Mouse (Mus musculus) forebrain, embryonic 15.5 days (tissue): ENCODE results near the gene Tmem121. TPM values are rescaled to one million over a fixed set of nuclear protein-coding genes. Genes with fewer than 3 reads are reported as not detected.

ENCODE experiments used
- ATAC-seq: fragments of 200-750 bp; cut with Nextera tagmentation; replicated peaks from 2 replicates; pipeline ENCODE4 v1.8.0; 2017; ENCODE audit warnings: mild to moderate bottlenecking, moderate TSS enrichment, moderate library complexity
- H3K27ac ChIP-seq: fragments of 300-500 bp; sonication (generic); replicated peaks from 2 replicates; pipeline ENCODE4 v1.5.1; 2015; ENCODE audit warnings: mild to moderate bottlenecking, inconsistent platforms
- H3K27me3 ChIP-seq: fragments of 300-500 bp; sonication (generic); 2 replicates; pipeline ENCODE4 v1.6.1; 2015; ENCODE audit warnings: inconsistent platforms
- H3K36me3 ChIP-seq: fragments of 300-500 bp; sonication (generic); 2 replicates; pipeline ENCODE4 v1.6.1; 2015; ENCODE audit warnings: mild to moderate bottlenecking, inconsistent platforms
- H3K4me1 ChIP-seq: fragments of 300-500 bp; sonication (generic); 2 replicates; pipeline ENCODE4 v1.6.1; 2015; ENCODE audit warnings: inconsistent platforms
- H3K4me2 ChIP-seq: fragments of 300-500 bp; sonication (generic); replicated peaks from 2 replicates; pipeline ENCODE4 v1.6.1; 2015; ENCODE audit warnings: mild to moderate bottlenecking, inconsistent platforms
- H3K4me3 ChIP-seq: fragments of 300-500 bp; sonication (generic); 2 replicates; pipeline ENCODE4 v1.5.1; 2015; ENCODE audit warnings: mild to moderate bottlenecking, inconsistent platforms
- H3K9ac ChIP-seq: fragments of 300-500 bp; sonication (generic); replicated peaks from 2 replicates; pipeline ENCODE4 v1.6.1; 2015; ENCODE audit warnings: mild to moderate bottlenecking, inconsistent platforms
- H3K9me3 ChIP-seq: fragments of 300-500 bp; sonication (generic); 2 replicates; pipeline ENCODE4 v1.6.1; 2016; ENCODE audit warnings: inconsistent platforms
- whole genome bisulfite sequencing: fragments of 180-500 bp; shearing (Covaris S2); methylation state at CpG from one replicate; pipeline ENCODE4 v1.1.7; 2015; ENCODE audit warnings: mixed read lengths; 5-methylcytosine and 5-hydroxymethylcytosine counted together
- polyA plus RNA-seq: library from polyadenylated mRNA; unstranded; fragments of >200 nt; fragmentation: Nextera tagmentation; extraction: Ambion mirVana; gene quantifications from 2 replicates; pipeline ENCODE4 v1.2.1, GENCODE M21; 2015

Gene Tmem121
- polyA plus RNA-seq, 1 experiment from 2014 or later = 41.1 TPM

- H3K9ac ChIP-seq = no peak overlapping the region
- H3K27ac ChIP-seq = no peak overlapping the region
- no peaks in the 10 kb centered on the region for H3K27me3 ChIP-seq
- no peak overlapping the region for H3K4me2 ChIP-seq
- H3K4me1 ChIP-seq = no peaks in the 10 kb centered on the region
- no peaks in the 10 kb centered on the region for H3K36me3 ChIP-seq
- no peak for ATAC-seq
- no peak overlapping the region for H3K4me3 ChIP-seq
- H3K9me3 ChIP-seq = no peaks in the 10 kb centered on the region
Measured at GRCm38 (mm10) chr12:113202008-113202407, 16.3 kb downstream of the Tmem121 start.

- H3K4me1 ChIP-seq = no peaks in the 10 kb centered on the region
- H3K36me3 ChIP-seq = no peaks in the 10 kb centered on the region
- no peak for ATAC-seq
- WGBS = 68% methylated on average over 7 of the region's 7 CpGs
- no peak overlapping the region for H3K4me3 ChIP-seq
- H3K9ac ChIP-seq = no peak overlapping the region
- H3K27ac ChIP-seq = no peak overlapping the region
- H3K27me3 ChIP-seq = no peaks in the 10 kb centered on the region
- no peak overlapping the region for H3K4me2 ChIP-seq
- H3K9me3 ChIP-seq = no peaks in the 10 kb centered on the region
Measured at GRCm38 (mm10) chr12:113203522-113203921, 17.8 kb downstream of the Tmem121 start.

DNA sequence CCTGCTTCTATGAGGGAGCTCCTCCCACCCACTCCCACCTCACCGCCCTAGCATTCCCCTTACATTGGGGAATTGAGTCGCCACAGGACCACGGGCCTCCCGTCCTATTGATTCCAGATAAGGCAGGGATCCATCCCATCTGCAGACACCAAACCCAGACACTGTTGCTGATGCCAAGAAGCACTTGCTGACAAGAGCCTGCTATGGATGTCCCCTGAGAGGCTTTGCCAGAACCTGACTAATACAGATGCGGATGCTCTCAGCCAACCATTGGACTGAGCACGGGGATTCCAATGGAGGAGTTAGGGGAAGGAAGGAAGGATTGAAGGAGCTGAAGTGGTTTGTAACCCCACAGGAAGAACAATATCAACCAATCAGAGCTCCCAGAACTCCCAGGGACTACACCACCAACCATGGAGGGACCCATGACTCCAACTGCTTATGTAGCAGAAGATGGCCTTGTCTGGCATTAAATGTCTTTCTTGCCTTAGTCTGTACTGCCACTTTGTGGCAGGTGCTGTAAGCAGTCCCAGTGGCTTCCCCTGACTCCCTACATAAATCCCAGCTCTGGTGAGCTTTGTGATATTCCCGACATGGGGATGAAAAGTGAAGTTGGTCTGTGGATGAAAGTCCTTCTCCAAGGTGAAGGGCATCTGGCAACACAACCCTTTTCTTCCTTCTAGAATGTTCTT is 19.7 kb downstream of the Tmem121 start:
- Histone ChIP-seq H3K9me3 (no peaks in the 10 kb centered on the region), H3K36me3 (no peaks in the 10 kb centered on the region), H3K9ac (no peak overlapping the region), H3K4me2 (no peak overlapping the region), H3K27ac (no peak overlapping the region), H3K27me3 (no peaks in the 10 kb centered on the region), H3K4me1 (no peaks in the 10 kb centered on the region), H3K4me3 (no peak overlapping the region)
- 92% methylated on average over 7 of the region's 7 CpGs for WGBS
- no peak for ATAC-seq

DNA sequence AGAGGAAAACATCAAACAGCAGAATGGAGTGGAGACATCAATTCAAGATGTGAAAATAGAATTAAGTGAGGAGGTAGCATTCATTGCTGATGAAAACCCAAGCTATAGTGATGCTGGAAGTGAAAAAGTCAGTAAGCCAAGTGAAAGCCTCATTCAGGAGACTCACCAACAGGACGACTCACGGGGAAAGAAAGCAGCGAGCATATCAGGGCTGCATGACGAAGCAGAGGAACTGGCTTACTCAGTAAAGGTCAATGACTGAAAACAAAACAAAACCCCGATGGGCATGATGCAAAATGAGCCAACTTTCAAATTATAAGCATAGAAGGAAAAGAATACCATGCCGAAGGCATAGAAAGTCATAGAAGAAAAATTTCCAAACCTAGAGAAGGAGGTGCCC is 22.0 kb downstream of the Tmem121 start:
- no peaks in the 10 kb centered on the region for H3K4me1 ChIP-seq
- 83% methylated on average over 6 of the region's 6 CpGs for WGBS
- H3K36me3 ChIP-seq = no peaks in the 10 kb centered on the region
- no peak overlapping the region for H3K27ac ChIP-seq
- H3K9ac ChIP-seq = no peak overlapping the region
- H3K4me2 ChIP-seq = no peak overlapping the region
- ATAC-seq = no peak
- H3K9me3 ChIP-seq = no peaks in the 10 kb centered on the region
- H3K27me3 ChIP-seq = no peaks in the 10 kb centered on the region
- H3K4me3 ChIP-seq = no peak overlapping the region

GRCm38 (mm10) chr12:113210586-113211378 is 25.1 kb downstream of the Tmem121 start:
- no peak for ATAC-seq
- WGBS = 90% methylated on average over 17 of the region's 17 CpGs
- H3K4me1 ChIP-seq = no peaks in the 10 kb centered on the region

GRCm38 (mm10) chr12:113211772-113212171 is 26.0 kb downstream of the Tmem121 start:
- ATAC-seq = no peak
- no peaks in the 10 kb centered on the region for H3K36me3 ChIP-seq
- H3K4me2 ChIP-seq = no peak overlapping the region
- no peak overlapping the region for H3K27ac ChIP-seq
- no peaks in the 10 kb centered on the region for H3K27me3 ChIP-seq
- no peaks in the 10 kb centered on the region for H3K4me1 ChIP-seq
- 93% methylated on average over 5 of the region's 5 CpGs for WGBS
- no peak overlapping the region for H3K4me3 ChIP-seq
- H3K9me3 ChIP-seq = no peaks in the 10 kb centered on the region
- H3K9ac ChIP-seq = no peak overlapping the region

More at GRCm38 (mm10) chr12:113210586-113211378, 25.1 kb downstream of the Tmem121 start:
- no peak overlapping the region for H3K9ac ChIP-seq
- H3K4me3 ChIP-seq = no peak overlapping the region
- H3K4me2 ChIP-seq = no peak overlapping the region
- H3K27ac ChIP-seq = no peak overlapping the region
- no peaks in the 10 kb centered on the region for H3K9me3 ChIP-seq
- no peaks in the 10 kb centered on the region for H3K36me3 ChIP-seq
- no peaks in the 10 kb centered on the region for H3K27me3 ChIP-seq

GRCm38 (mm10) chr12:113212326-113212924 is 26.7 kb downstream of the Tmem121 start:
- Histone ChIP-seq H3K4me1 (no peaks in the 10 kb centered on the region), H3K27ac (no peak overlapping the region), H3K36me3 (no peaks in the 10 kb centered on the region), H3K27me3 (no peaks in the 10 kb centered on the region), H3K9ac (no peak overlapping the region), H3K9me3 (no peaks in the 10 kb centered on the region), H3K4me3 (no peak overlapping the region), H3K4me2 (no peak overlapping the region)
- WGBS = 85% methylated on average over 10 of the region's 10 CpGs
- no peak for ATAC-seq

DNA sequence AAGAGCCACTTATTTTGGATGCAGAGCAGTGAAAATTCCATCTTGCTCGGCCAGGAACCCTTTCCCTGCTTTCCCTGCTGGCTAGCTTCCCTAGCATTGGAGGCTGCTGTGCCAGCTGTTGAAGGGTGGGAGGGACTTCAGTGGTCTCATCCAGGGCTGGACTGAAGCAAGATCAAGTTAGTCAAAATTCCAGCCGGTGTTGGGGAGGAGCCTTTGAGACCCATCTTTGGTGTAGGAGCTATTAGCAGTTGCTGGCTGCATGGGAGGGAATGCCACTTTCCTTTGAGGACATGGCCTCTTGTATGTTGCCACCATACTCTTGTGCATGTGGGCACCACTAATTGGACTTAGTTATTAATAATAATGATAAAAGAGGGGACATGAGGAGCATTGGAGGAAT is 27.5 kb downstream of the Tmem121 start:
- H3K27ac ChIP-seq = no peak overlapping the region
- no peaks in the 10 kb centered on the region for H3K27me3 ChIP-seq
- H3K4me3 ChIP-seq = no peak overlapping the region
- H3K9ac ChIP-seq = no peak overlapping the region
- WGBS = 86% methylated on average over 2 of the region's 2 CpGs
- no peaks in the 10 kb centered on the region for H3K9me3 ChIP-seq
- H3K4me1 ChIP-seq = no peaks in the 10 kb centered on the region
- H3K36me3 ChIP-seq = no peaks in the 10 kb centered on the region
- no peak for ATAC-seq
- H3K4me2 ChIP-seq = no peak overlapping the region

DNA sequence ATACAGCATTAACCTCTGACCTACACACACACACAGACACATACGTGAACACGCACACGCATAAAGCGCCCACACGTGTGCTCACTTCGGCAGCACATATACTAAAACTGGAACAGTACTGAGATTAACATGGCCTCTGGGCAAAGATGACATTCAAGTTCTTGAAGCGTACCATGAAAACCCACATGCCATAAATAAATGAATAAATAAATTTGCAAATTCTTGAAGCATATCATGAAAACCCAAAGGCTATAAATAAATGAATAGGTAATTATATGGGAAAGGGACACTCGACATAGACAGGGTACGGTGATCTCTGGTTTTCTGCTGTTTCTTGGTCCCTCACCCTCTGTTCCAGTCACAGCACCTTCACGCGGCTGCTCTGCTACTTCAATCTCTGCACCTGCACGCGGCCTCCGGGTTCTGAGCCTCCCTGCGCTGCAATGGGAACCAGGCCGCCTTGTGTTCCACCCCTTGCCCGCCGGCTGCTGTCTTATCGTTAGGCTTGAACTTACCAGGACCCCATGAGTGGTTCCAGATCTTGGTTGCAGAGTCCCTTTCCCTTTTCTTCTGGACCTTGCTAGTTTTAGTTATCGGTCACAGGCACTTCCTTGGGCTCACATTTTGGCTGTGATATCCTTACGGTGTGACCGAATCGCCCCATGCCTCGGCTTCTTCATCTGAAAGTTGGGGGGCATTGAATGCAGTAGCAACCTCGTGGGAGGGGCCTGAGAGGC is 28.5 kb downstream of the Tmem121 start:
- 89% methylated on average over 25 of the region's 25 CpGs for WGBS
- Histone ChIP-seq H3K4me1 (no peaks in the 10 kb centered on the region), H3K27ac (no peak overlapping the region), H3K9me3 (no peaks in the 10 kb centered on the region), H3K36me3 (no peaks in the 10 kb centered on the region), H3K27me3 (no peaks in the 10 kb centered on the region), H3K9ac (no peak overlapping the region), H3K4me3 (no peak overlapping the region), H3K4me2 (no peak overlapping the region)
- ATAC-seq = no peak

DNA sequence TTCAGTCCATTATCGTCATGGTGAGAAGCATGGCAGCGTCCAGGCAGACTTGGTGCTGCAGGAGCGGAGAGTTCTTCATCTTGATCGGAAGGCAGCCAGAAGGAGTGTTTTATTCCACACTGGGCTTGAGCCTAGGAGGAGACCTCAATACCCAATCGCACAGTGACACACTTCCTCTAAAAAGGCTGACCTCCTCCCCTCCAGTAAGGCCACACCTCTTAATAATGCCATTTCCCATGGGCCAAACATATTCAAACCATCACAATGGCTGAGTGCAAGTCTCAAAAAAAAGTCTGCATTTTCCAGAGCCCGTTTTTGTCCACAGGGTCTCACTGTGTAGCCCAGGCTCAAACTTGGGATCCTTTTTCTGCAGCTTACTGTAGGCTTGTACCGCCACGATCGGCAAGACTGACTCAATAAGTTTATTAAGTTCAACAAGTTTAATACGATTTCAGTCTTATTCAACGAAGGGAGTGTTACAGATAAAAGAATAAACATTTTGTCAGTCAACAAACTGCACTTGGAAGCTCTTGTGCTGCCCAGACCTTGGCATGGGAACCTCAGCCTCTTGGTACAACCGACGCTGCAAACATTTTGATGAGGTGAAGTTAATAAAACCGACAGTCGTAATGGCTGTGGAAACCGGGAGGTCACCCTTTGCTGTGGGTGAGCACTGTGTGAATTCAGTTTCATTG is 29.4 kb downstream of the Tmem121 start:
- 84% methylated on average over 16 of the region's 16 CpGs for WGBS
- Histone ChIP-seq H3K4me3 (no peak overlapping the region), H3K27me3 (no peaks in the 10 kb centered on the region), H3K9ac (no peak overlapping the region), H3K4me2 (no peak overlapping the region), H3K27ac (no peak overlapping the region), H3K4me1 (no peaks in the 10 kb centered on the region), H3K9me3 (no peaks in the 10 kb centered on the region), H3K36me3 (no peaks in the 10 kb centered on the region)
- no peak for ATAC-seq

DNA sequence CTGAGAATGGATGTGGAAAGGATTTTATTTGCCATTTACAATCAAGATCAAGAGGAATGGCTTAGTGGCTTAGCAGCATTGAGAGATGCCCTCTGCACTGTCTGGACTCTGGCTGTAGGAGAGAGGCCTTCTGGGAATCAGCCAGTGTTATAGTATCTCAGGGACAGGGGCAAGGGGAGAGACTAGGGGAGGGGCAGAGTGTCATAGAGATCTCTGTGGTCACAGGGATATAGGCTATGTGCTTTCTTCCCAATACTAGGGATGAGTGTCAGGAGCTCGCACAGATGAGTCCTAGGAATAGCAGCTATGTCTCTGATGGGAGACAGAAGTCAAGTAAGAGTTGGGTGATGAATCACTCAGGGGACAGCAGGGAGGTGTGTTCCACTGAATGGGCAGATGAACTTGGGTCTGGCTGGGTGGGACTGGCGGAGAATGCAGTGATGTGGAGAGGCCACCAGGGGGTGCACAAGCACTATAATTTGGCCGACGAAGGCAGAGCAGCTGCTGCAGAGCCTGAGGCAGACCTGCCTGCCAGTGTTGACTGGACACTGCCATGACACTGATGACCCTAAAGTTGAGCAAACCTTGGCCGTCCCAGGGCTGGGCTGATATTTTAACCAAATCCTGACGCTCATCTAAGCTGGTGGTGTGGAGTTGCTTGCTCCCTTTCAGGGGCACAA is 30.1 kb downstream of the Tmem121 start:
- no peak overlapping the region for H3K4me2 ChIP-seq
- no peaks in the 10 kb centered on the region for H3K36me3 ChIP-seq
- peak; percentile 34 for ATAC-seq
- no peak overlapping the region for H3K9ac ChIP-seq
- no peaks in the 10 kb centered on the region for H3K4me1 ChIP-seq
- H3K27ac ChIP-seq = no peak overlapping the region
- 9% methylated on average over 6 of the region's 6 CpGs for WGBS
- H3K4me3 ChIP-seq = no peak overlapping the region
- no peaks in the 10 kb centered on the region for H3K27me3 ChIP-seq
- no peaks in the 10 kb centered on the region for H3K9me3 ChIP-seq
